Mouse (Mus musculus) liver, adult 2 months (tissue): ENCODE results near the gene Ptar1. TPM values are rescaled to one million over a fixed set of nuclear protein-coding genes. Genes with fewer than 3 reads are reported as not detected.

Source experiments
- DNase-seq: peaks from one replicate; pipeline ENCODE4 v3.0.0-alpha.2; 2011; ENCODE audit warnings: low read depth, low spot score; ENCODE audit errors: extremely low read depth
- H3K27ac ChIP-seq: fragments of 200-500 bp; replicated peaks from 2 replicates; pipeline ENCODE4 v1.5.1; 2012; ENCODE audit warnings: low read depth, mild to moderate bottlenecking, control low read depth, inconsistent platforms, low read length; ENCODE audit not compliant: insufficient read depth
- H3K27me3 ChIP-seq: fragments of 200-500 bp; 2 replicates; pipeline ENCODE4 v1.6.1; 2012; ENCODE audit warnings: mild to moderate bottlenecking, moderate library complexity, low read length, inconsistent platforms; ENCODE audit not compliant: control insufficient read depth, insufficient read depth
- H3K36me3 ChIP-seq: fragments of 200-500 bp; 2 replicates; pipeline ENCODE4 v1.6.1; 2012; ENCODE audit warnings: low read length, inconsistent platforms; ENCODE audit not compliant: control insufficient read depth, insufficient read depth
- H3K4me1 ChIP-seq: fragments of 200-500 bp; 2 replicates; pipeline ENCODE4 v1.6.1; 2011; ENCODE audit warnings: low read length; ENCODE audit not compliant: control insufficient read depth, insufficient read depth
- H3K4me3 ChIP-seq: fragments of 200-500 bp; 2 replicates; pipeline ENCODE4 v1.5.1; 2011; ENCODE audit warnings: low read depth, mild to moderate bottlenecking, control low read depth, low read length, moderate library complexity; ENCODE audit not compliant: insufficient read depth
- H3K79me2 ChIP-seq: fragments of 200-500 bp; 2 replicates; pipeline ENCODE4 v1.6.1; 2012; ENCODE audit warnings: inconsistent platforms, mild to moderate bottlenecking, low read length, moderate library complexity; ENCODE audit not compliant: control insufficient read depth, insufficient read depth
- H3K9ac ChIP-seq: fragments of 200-500 bp; 2 replicates; pipeline ENCODE4 v1.6.1; 2012; ENCODE audit warnings: low read depth, mild to moderate bottlenecking, control low read depth, inconsistent platforms, low read length
- CTCF ChIP-seq: fragments of 200-500 bp; IDR thresholded peaks from 2 replicates; pipeline ENCODE4 v1.5.1; 2011; ENCODE audit warnings: low read depth, low read length, control low read depth
- POLR2A ChIP-seq: fragments of 200-500 bp; IDR thresholded peaks from 2 replicates; pipeline ENCODE4 v1.6.1; 2011; ENCODE audit warnings: low read length, control low read depth; ENCODE audit not compliant: insufficient read depth; ENCODE audit errors: extremely low read depth
- WGBS: fragments of 180-500 bp; shearing (Covaris S2); methylation state at CpG from one replicate; pipeline ENCODE4 v1.1.7; 2018; 5-methylcytosine and 5-hydroxymethylcytosine counted together
- polyA plus RNA-seq: library from polyadenylated mRNA; depleted of rRNA; stranded (reverse); fragments of >200 nt; gene quantifications from 2 replicates; pipeline ENCODE4 v1.2.3, GENCODE M21; 2012
- total RNA-seq: library from RNA; depleted of rRNA; stranded (reverse); fragments of >200 nt; gene quantifications from 2 replicates; pipeline ENCODE4 v1.2.3, GENCODE M21; 2014

The Ptar1 gene
- total and polyA plus RNA-seq, 2 experiments, result 1.8 to 6.2 TPM

DNA sequence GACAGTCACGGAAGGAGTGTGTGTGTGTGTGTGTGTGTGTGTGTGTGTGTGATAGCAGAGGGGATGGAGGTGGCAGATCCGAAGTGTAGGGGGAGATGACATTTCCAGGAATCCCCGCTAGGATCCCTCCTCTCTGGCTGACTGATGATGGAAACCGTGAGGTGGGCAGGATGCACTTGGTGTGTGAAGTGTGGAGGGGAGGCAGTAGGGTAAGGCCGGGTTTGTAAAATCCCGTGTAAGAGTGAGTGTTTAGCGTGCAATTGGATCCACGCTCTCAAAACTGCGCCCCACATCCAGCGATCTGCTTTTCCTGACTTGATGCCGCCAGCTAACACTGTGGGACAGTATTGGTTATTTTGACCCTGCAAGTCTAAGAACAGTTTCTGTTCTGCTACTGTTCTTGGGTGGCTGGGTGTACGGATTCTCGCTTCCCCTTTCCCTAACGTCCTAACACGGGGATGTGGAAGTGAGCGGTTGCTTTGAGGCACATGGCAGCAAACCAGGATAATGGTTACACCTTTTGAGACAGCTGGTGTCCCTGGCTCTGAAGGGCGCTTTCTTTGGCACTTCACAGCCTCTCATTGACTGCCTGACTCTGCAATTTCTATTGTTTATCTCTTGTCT is 72.2 kb downstream of the Ptar1 start:
- no peak overlapping the region for H3K27ac ChIP-seq
- peaks cover 5% of the 10 kb centered on the region for H3K27me3 ChIP-seq
- peak overlapping the region; percentile 88; the same call in 1 of the 2 replicates for H3K9ac ChIP-seq
- no peaks in the 10 kb centered on the region for H3K36me3 ChIP-seq
- H3K79me2 ChIP-seq, result no peaks in the 10 kb centered on the region
- H3K4me1 ChIP-seq, result no peaks in the 10 kb centered on the region
- TF ChIP-seq CTCF (no peak), POLR2A (no peak)
- 4% methylated on average over 17 of the region's 17 CpGs for WGBS
- peak overlapping the region; percentile 81 for H3K4me3 ChIP-seq
- DNase-seq, result peak; percentile 18

DNA sequence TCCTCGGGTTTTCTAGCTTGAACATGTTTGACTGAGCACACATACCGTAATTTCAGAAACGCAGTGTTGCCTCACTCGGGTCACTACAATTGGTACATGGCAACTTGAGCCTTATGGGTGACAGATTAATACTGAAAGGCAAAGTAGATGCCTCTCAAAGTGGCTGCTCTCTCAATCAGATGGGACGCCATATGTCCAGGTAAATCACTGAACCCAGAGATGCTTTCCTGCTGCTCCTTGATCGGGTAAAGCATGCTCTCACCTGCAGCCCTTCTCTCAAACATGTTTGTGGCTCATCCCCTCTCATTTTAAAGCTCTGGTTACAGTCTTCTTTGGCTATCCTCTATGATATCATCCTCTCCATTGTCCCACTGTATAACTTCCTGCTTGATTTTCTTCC is 76.1 kb downstream of the Ptar1 start:
- no peaks in the 10 kb centered on the region for H3K4me1 ChIP-seq

DNA sequence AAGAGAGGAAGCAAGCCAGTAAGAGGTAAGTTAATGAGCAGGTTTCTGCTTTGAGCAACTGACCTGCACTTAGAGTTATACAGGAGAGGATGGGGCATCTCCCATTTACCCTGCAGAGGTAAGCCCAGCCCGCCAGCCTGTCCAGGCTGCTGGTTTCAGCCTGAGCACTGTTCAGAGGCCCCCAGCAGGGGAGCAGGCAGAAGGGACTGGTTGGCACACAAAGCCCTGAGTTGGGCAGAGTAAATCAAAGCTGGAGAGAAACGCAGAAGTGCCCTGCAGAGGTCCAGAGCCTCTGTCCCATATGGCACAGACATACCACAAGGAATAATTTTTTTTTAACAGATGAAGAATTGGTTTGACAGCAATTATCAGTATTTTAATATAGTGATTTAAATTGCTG is 76.8 kb downstream of the Ptar1 start:
- Histone ChIP-seq H3K9ac (no peak overlapping the region), H3K27ac (no peak overlapping the region), H3K79me2 (no peaks in the 10 kb centered on the region), H3K4me3 (no peak overlapping the region), H3K4me1 (no peaks in the 10 kb centered on the region), H3K27me3 (no peaks in the 10 kb centered on the region), H3K36me3 (no peaks in the 10 kb centered on the region)
- 77% methylated on average over 2 of the region's 2 CpGs for WGBS
- no peak for DNase-seq
- TF ChIP-seq CTCF (no peak), POLR2A (no peak)

More for the DNA sequence above, 76.1 kb downstream of the Ptar1 start:
- H3K4me3 ChIP-seq, result no peak overlapping the region
- H3K27me3 ChIP-seq, result peaks cover 4% of the 10 kb centered on the region; the same call in 1 of the 2 replicates
- TF ChIP-seq CTCF (no peak), POLR2A (no peak)
- H3K36me3 ChIP-seq, result no peaks in the 10 kb centered on the region
- H3K79me2 ChIP-seq, result no peaks in the 10 kb centered on the region
- 81% methylated on average over 6 of the region's 6 CpGs for WGBS
- no peak for DNase-seq
- H3K9ac ChIP-seq, result no peak overlapping the region
- H3K27ac ChIP-seq, result no peak overlapping the region

GRCm38 (mm10) chr19:23768864-23769263 is 81.6 kb downstream of the Ptar1 start:
- Histone ChIP-seq H3K4me1 (no peaks in the 10 kb centered on the region), H3K9ac (no peak overlapping the region), H3K4me3 (no peak overlapping the region), H3K27ac (no peak overlapping the region), H3K79me2 (no peaks in the 10 kb centered on the region), H3K27me3 (no peaks in the 10 kb centered on the region), H3K36me3 (no peaks in the 10 kb centered on the region)
- TF ChIP-seq POLR2A (no peak), CTCF (no peak)
- no peak for DNase-seq
- 67% methylated on average over 5 of the region's 5 CpGs for WGBS

DNA sequence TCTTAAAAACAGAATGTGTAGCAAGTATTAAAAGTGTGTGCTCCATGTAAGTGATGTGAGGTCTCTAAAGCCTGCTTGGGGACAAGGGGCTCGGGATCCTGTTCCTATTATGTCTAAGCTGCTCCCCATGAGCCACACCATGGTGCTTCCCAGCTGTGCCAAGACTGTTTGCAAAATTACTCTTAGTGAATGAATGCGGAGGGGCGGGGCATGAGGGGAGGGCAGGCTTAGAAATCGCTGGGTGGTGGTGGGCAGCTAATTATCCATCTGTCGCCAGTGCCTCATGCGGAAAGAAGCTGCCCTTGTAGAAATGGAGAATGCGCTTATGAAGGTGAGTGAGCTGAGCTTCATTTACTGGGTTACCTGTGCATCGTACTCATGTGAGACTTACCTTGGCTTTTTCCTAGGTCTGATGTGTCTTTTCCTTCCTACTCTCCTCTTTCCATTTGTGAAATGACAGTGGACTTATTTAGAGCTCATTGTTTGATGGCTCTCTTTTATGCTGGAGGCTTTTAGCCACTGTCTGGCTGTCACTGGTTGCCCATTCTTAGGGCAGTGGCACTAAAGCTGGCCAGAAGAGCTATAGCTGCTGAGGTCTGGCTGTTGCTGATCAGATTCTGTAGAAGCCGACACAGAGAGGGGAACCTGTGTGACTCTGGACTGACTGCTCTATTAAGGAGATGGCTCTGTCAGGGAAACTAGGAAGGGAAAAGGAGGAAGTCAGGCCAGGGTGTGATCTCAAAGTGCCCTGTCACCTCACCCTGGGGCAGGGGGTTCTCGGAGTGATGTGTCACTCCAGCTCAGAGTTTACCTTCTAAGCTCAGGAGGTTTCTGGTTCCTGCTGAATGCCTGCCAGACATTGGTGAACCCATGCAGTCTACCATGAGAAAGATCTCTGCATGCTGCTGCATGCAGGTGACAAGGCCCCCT is 83.5 kb downstream of the Ptar1 start:
- Histone ChIP-seq H3K27me3 (no peaks in the 10 kb centered on the region), H3K4me1 (no peaks in the 10 kb centered on the region), H3K9ac (no peak overlapping the region), H3K79me2 (no peaks in the 10 kb centered on the region), H3K4me3 (no peak overlapping the region), H3K36me3 (no peaks in the 10 kb centered on the region), H3K27ac (no peak overlapping the region)
- no peak for DNase-seq
- 81% methylated on average over 10 of the region's 10 CpGs for WGBS
- no peak for TF ChIP-seq CTCF
- no peak for TF ChIP-seq POLR2A
